Mouse (Mus musculus) liver, adult 2 months (tissue): ENCODE measurements around the gene Cd101.

Experiments used
- CTCF ChIP-seq: fragments of 200-500 bp; IDR thresholded peaks from 2 replicates; pipeline ENCODE4 v1.5.1; 2011; ENCODE audit warnings: low read depth, low read length, control low read depth
- POLR2A ChIP-seq: fragments of 200-500 bp; IDR thresholded peaks from 2 replicates; pipeline ENCODE4 v1.6.1; 2011; ENCODE audit warnings: low read length, control low read depth; ENCODE audit not compliant: insufficient read depth; ENCODE audit errors: extremely low read depth

DNA sequence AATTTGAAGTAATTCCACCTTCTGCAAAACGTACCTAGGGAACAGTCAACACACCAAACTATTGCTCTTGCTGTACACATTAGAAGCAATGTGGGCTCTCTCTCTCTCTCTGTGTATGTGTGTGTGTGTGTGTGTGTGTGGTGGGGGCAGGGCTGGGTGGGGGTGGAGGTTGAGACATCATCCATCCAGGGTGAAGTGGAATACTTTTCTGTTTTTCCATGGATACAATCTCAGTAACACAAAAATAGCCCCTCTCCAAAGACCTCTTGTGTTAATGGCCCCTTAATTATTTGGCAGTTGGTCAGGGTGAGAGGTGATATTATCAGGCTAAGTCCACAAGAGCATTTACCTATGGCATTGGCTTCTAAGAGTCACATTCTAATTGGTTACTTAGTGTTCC lies 2.6 kb downstream of the Cd101 start:
- no peak for TF ChIP-seq POLR2A
- TF ChIP-seq CTCF: no peak
